Mouse (Mus musculus) 3134 (cell line): Measurements from ENCODE around the gene Arhgef10l.

Experiments used
- DNase-seq: peaks from one replicate; pipeline ENCODE4 v3.0.0-alpha.2; 2011; ENCODE audit warnings: low spot score; ENCODE audit not compliant: insufficient read length; ENCODE audit errors: extremely low read depth

Arhgef10l gene

DNA sequence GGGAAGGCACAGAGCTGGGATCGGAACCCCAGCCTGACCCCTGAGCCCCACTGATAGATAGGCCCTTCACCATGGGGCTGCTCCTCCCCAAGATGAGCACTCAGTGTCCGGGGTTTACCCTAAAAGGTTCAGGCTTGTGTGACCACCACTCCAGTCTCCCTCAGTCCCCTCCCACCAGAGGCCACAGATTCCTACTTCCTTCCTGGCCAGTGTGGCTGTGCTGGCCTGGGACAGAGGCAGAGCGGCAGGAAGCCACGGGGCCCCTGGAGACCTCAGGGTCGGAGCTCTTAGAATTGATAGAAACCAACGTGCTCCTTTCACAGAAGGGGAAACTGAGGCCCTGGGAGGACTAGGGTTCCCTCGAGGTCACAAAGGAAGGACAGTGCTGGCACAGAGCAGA, 3.4 kb downstream of the Arhgef10l start:
- peak; percentile 43 for DNase-seq

DNA sequence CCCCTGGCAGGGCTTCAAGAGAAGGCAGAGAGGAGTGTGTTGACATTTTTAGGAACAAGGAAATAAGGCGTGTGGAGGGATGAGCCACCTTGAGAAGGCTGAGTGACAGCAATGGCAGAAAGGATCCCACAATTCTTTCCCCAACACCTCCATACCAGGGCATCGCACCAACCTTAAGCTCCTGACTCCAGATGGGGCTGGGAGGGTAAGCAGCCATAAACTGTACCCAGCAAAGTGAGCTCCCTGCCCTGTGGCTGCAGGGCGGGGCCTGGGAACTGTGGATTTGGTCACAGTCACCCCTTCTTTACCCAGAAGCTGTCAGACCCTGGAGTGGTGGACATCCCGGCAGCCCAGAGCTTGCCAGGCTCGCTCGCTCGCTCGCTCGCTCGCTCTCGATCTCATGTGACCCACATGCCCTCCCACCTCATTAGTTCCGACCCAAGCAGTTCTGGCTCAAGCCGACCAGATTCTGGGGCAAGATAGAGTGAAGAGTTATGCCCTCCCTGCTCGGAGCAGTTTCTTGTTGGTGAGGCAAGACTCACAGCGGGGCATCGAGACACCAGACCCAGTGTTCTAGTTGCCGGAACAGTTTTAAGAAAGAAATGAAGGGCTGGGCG, 4.3 kb downstream of the Arhgef10l start:
- peak; percentile 62 for DNase-seq

DNA sequence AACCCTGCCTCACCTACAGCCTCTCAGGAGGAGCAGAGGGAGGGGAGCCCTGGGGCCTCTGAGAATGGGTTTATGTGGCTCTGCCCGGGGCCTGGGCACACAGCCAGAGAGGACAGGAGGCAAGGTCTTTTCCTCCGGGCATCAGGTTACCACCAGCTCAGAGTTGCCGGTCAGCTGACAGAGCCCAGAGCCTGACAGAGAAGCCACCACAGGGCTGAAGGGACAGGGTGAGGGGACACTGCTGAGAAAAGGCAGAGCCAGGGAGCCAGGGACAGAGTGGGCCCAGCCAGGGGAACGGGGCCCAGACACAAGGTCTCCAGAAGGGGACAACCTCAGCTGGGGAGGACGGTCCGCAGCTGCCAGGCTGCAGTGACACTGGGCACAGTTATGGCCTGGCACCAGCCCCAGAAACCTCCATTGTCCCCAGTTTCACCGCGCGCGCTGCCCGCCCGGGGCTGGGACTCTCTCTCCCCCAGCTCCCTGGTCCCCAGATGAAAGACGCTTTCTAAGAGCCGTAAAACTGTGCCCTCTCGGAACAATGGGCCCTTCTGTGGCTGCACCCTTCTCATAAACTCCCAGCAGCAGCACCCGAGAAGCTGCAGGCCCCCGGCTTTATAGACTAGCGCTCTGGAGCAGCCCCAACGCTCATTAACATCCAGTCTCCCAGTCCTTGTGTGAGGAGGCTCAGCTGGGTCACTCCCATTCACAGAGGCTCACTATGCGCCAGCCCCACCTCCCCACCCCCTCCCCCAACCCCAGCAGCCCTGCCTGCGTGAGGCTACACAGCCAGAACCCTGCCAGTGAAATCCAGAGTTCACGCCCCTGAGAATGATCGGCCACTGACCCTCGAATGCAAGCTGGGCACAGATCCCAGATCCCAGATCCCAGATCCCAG, 7.9 kb downstream of the Arhgef10l start:
- DNase-seq, result peak; percentile 87

DNA sequence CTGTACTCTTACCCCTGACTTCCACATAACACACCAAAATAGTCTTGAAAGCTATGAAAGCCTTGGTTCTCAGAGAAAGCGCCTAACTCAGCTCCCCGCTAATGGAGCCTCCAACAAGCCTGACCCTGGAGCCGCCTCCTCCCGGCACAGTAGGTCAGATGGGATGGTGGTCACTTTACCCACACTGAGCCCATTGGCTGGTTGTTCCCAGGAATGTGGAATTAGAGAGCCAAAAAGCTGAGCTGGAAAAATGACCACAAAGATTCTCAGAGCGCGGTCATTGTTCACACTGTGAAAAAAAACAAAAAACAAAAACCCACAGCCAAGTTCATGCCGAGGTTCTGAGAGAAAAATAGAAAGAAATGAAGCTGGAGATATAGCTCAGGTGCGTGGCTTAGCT, 9.3 kb downstream of the Arhgef10l start:
- peak; percentile 71 for DNase-seq

DNA sequence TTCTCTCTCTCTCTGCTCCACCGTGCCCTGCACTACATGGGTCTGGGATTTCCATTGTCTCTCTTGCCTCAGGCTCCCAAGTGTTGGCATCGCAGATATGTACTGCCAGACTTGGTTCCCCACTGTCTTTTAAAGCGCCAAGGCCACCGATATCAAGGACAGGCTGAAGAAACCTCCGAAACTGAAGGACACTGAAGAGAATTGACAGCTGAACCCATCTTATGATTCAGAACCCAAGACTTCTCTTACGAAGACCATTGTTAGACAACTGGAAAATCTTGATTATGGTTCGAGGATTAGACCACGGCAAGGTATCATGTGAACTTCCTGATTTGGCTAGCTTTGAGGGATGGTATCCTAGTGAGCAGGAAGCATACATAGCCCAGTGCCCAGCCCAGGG, 11.0 kb downstream of the Arhgef10l start:
- no peak for DNase-seq

DNA sequence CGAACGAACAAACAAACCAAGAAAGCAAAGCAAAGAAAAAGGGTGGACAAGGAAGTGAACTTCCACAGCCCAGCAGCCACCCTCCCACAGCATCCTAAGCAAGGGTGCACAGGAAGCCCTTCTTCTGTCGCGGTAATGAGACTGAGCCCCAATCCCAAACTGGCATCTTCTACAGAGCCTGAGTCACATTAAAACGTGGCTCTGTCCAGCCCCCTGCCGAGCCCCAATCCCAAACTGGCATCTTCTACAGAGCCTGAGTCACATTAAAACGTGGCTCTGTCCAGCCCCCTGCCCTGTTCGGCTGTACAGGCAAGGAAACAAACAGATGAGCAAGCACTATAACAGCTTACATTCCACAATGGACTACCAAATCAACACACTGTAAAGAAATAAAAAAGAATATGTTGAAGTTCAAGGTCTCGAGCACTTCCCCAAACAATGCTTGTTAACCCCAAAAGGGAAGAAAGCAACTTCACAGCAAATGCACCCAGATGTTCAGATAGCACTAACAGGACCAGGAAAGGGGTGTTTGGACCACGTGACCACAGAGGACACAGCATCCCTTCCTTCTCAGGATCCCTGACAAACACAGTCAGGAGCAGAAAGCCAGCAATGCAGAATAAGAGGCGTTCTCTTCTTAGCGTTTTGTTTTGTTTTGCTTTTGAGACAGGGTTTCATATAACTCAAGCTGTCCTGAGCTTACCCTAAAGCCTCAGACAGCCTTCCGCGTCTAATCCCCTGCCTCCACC, 11.8 kb downstream of the Arhgef10l start:
- no peak for DNase-seq

GRCm38 (mm10) chr4:140649731-140650130, 16.1 kb downstream of the Arhgef10l start:
- no peak for DNase-seq

GRCm38 (mm10) chr4:140649207-140649591, 16.6 kb downstream of the Arhgef10l start:
- DNase-seq, result no peak

- peak; percentile 66 for DNase-seq
Observed at GRCm38 (mm10) chr4:140648443-140649206, 17.2 kb downstream of the Arhgef10l start.

- peak; percentile 62 for DNase-seq
Observed at GRCm38 (mm10) chr4:140647711-140648421, 17.9 kb downstream of the Arhgef10l start.

- no peak for DNase-seq
Observed at GRCm38 (mm10) chr4:140645638-140646037, 20.2 kb downstream of the Arhgef10l start.

- DNase-seq, result no peak
Observed at GRCm38 (mm10) chr4:140644701-140645100, 21.1 kb downstream of the Arhgef10l start.

GRCm38 (mm10) chr4:140644276-140644675, 21.5 kb downstream of the Arhgef10l start:
- no peak for DNase-seq

DNA sequence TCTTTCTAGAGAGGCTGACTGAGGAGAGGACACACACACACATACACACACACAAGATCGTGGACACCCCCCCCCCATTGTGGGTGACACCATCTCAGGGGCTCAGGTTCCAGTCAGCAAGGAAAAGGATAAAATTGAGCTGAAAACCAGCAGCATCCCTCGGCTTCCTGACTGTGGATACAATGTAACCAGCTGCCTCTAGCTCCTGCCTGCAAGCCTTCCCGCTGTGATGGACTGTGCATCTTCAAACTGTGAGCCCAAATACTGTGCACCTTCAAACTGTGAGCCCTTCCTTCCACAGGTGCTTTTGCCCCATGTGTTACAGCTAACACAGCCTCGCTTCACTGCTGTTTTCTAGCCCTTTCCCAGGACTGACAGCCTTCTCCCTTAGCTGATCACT, 23.4 kb downstream of the Arhgef10l start:
- no peak for DNase-seq

DNA sequence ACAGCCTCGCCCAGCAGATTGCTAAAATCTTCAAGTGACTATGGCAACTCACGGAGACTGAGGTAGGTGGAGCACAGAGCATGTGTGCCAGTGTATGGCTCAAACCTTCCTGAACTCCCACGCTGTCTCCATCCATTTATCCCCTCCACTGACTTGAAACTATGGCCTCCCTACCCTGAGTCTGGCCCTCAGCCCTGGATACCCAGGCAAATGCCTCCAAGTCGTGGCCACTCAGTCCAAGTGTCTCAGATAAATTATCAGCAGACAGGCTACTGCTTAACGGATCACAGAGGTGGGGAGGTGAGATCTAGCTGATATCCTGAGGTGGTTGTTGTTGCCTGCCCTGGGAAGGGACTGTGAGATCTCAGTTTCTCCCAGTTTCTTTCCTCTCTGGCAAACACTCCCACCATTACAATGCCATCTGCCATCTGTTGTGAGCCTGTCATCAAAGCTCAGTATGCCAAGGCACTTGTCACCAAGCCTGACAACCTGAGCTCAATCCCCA, 24.3 kb downstream of the Arhgef10l start:
- DNase-seq, result no peak

GRCm38 (mm10) chr4:140640668-140641067, 25.1 kb downstream of the Arhgef10l start:
- no peak for DNase-seq

- no peak for DNase-seq
Observed at GRCm38 (mm10) chr4:140640242-140640523, 25.6 kb downstream of the Arhgef10l start.

GRCm38 (mm10) chr4:140639431-140640241, 26.2 kb downstream of the Arhgef10l start:
- no peak for DNase-seq

DNA sequence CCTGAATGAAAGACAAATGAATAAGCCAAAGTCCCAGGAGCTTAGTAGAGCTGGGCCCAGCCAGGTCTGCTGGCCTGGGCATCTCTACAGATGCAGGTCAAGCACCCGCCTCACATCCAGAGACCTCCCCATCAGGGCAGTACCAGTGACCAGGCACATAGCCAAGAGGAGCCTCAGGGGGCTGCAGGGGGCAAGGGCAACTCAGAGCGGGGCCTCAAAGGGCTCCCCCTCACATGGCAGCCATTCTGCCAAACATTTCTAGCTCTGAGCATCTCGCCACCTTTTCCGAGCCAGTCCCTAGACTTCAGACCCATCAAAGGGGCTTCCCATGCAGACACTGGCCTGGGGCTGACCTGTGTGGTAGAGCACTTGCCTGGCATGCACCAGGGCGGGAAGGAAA, 27.2 kb downstream of the Arhgef10l start:
- no peak for DNase-seq
